Mouse (Mus musculus) heart, postnatal 10 days (tissue): ENCODE measurements at regions not wholly inside any gene's neighbourhood (a gene's known extent, or its start where the extent isn't known, plus 50 kb on each side); places are given as distances from the start of the nearest gene placed in this dataset.

Experiments
- DNase-seq, 2 experiments: peaks; one replicate each; pipeline ENCODE4 v3.0.0; 2021
- intact Hi-C: fragments of 180-260 bp; cut with DNase I; formaldehyde crosslinking; loops from one replicate; pipeline ENCODE4 v1.15.1; 2025

DNA sequence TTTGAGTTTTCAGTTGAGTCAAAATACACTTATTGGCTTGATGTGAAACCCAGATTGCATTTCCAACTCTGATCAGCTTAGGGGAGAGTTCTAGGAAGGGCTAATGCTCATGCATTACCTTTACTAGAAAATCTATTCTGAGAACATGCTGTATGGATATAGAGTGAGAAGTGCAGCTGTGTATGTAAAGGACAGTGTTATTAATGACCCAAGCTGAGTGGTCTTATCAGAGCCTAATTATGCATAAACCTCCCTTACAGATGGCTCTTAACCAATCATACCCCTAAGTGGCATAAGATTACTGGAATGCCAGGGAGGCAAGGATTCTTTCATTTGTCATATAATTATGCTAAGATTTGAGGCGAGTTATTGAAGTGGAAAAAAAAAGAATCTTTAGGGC is 210.6 kb upstream of the 2610001J05Rik start:
- no peak for DNase-seq
- intact Hi-C loops, result no loop called here

DNA sequence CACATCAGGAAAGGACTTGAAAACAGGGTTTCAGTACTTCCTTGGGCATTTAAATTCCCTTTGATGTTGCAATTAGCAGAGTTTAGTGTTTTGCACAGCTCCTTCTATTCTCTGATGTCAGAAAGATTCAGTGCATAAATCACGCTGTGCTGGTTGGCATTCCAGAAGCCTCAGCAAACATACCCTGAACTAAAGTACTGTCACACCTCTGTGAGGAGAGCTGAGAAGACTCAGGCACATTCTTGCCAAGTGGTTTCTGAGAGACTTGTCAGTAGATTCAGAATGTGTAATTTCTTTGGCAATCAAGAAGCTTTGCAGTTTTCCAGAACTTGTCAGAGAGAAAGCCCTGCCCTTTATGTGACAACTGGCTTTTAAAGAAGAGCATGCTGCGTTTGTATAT is 192.4 kb upstream of the 2610001J05Rik start:
- no peak for DNase-seq
- intact Hi-C loops, result no loop called here

DNA sequence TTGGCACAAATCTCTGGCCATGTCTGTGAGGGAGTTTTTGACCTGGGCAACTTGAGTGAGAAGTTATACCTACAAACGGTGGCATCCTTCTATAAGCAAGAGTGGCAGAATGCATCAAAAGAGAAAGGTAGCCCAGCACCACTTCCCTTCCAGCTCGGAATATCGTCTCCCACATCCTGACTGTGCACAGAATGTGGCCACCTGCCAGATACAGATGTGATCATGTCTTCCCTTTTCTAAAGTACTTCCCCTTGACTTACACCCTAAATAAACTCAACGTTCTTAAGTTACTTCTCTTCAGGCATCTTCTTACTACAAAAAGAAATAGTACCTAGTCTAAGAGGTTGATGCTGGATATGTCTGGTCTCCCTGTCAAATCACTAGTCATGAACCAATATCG is 175.2 kb upstream of the 2610001J05Rik start:
- DNase-seq, result no peak

DNA sequence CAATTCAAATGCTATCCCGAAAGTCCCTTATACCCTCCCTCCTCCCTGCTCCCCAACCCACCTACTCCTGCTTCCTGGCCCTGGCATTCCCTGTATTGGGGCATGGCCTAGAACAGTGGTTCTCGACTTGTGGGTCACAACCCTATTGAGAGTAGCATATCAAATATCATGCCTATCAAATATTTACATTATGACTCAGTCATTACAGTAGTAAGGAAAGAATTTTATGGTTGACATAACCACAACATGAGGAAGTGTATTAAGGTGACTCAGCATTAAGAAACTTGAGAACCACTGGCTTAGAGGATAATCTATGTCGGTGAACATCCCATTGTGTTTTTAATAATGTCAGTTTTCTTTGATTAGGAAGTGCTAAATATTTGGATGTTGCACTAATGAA is 173.3 kb upstream of the 2610001J05Rik start:
- no peak for DNase-seq
- intact Hi-C loops, result no loop called here

More for the DNA sequence above, 175.2 kb upstream of the 2610001J05Rik start:
- intact Hi-C loops, result no loop called here

DNA sequence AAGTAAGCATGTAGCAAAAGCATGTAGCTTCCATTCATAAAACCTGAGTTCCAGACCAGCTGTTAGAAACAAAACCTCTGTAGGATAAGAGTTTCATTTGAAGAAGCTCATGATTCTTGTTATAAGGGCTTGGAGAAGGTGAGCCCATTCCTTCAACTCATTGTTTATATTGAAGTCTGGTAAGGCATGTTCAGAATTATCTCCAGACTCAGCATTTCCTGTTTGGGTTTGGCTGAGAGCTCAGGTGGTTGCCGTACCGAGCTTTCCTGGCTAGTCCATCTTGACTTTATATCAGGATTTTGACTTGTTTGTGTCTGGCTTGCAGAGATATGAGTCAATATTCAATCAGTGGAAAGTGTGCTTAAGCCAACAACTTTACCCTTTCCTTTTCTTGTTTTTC is 154.6 kb upstream of the 2610001J05Rik start:
- no peak for DNase-seq

DNA sequence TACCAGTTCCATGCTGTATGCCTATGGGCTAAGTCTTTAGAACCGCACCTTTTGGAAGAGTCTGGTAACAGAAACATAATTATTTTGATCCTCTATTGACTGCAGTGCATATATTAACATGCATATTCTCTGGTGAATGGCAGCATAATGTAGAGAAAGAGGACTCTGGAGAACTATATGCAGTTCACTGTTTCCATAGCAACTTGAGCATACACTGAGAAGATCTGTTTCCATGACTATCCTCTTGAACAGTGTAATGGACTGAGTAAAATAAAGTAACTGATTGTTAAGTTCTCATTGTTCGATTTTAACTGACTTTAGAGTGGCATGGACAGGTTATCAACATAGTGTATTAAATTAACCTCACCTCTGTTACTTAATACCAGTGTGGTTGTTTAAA is 147.6 kb upstream of the 2610001J05Rik start:
- intact Hi-C loops, result no loop called here
- no peak for DNase-seq

More for the DNA sequence above, 154.6 kb upstream of the 2610001J05Rik start:
- intact Hi-C loops, result no loop called here

DNA sequence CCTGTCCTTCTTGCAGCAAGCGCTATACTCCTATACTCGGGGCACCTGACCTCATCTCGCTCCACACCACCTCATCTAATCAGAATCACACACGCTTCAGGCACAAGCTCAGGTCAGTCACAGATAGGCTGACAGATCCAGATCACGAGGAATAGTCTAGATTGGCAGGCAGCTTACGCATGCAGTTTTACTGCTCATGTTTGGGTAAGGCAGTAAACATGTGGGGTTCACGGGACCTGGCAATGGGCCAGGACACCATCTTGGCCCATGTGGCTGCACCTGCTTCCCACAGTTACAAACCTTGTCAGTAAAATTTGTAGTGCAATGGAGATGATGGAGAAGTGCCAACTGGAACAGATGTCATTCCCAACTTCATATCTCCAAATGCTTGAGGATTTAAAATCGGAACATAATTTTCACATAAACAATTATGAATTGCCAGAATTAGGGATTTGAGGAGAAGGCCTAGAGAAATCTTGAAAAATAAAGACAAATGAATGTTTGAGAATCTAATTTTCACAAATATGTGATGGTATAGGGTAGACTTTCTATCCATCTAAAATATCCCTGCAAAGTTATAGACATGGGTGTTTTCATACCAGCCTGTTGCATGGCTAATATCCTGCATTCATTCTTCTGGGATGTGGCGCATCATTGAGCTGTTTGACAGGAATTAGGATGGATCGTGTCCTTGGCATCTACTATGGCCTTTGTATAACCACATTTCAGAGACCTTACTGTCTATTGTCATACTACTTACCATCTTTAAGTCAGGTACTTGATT is 111.5 kb upstream of the 2610001J05Rik start:
- no peak for DNase-seq
- intact Hi-C loops, result no loop called here

DNA sequence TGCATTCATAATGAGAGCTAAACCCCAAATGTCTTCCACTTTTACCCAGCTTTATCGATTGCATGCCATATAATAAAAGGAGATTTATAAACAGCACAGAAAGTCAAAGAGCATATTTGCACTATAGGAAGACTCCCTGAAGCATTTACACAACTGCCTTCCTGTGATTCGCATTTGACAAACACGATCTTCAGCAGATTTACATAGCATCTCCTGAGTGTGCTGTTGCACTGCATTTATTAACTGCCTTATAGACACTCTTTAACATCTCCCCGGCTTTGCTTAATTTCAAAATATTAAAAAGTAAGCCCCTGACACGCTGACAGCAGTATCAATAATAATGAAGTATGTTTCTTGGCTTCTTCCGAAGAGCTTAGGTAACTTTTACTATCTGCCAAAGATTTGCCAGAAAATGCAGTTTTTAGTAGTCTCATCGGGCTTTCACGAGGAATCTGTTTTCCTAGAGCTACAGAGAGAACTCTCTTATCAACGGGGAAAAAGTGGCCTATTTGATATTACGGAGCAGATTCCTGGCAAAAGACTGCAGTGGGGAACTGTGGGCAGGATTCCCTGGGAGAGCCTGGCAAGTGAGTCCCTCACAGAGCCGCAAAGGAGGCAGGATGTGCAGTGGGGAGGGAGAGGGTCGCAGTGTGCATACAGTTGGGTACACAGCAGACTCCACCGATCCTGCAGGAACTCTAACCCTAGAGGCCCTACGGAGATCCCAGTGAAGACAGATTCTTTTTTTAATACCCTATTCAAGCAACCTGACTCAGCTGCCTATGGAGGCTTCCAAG is 103.6 kb upstream of the 2610001J05Rik start:
- no peak for DNase-seq
- intact Hi-C loops, result no loop called here

DNA sequence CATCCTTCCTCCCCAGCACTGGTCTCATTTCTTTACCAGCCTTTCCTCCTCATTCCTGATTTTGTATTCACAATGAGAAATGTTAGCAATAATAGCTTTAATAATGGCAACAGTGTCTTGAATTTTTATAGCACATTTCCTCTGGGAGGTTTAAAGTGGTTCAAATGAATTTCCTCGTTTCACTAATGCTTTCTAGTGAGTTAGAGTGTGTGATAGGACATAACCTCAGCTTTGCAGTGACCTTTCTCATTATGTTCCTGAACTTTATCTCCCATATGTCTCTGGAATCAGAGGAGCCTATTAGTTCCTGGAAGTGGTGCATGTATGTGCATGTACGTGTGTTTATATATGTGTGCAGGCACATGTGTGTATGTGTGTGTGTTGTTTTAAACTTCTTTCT is 93.2 kb upstream of the 2610001J05Rik start:
- intact Hi-C loops, result no loop called here
- DNase-seq, result no peak

DNA sequence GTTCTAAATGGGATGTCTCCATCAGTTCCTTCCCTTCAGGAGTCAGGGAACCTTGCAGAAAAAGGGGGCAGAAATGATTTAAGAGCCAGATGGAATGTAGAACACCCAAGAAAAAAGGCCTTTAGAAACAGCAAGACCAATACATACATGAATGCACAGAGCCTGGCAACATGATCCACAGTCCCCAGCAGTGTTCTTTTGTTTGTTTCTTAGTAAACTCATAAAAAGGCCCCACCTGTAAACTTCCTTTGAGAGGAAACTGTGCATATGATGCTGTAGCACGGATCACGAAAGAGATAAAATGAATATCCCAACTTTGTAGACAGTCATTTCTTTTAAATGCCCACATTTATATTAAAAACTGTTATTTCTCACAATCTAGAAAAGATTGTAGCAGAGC is 92.7 kb upstream of the 2610001J05Rik start:
- no peak for DNase-seq
- intact Hi-C loops, result no loop called here

DNA sequence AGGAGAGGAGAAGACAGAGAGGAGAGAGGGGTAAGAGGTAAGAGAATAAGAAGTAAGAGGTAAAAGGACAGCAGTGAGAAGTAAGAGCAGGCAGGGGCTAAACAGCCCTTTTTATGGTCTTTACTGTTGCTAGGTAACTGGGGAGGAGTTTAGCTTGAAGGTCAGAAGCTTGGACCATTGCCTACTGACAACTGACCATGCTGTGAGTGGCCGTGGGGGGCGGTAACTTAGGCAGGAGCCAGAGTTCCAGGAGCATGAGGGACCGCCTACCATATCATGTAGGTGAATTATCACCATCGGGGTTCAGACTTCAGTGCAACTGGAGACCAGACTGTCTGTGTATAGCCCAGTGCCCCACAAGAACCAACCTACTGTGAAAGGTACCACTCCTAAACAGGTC is 78.3 kb upstream of the 2610001J05Rik start:
- DNase-seq, result no peak
- intact Hi-C loops, result no loop called here

DNA sequence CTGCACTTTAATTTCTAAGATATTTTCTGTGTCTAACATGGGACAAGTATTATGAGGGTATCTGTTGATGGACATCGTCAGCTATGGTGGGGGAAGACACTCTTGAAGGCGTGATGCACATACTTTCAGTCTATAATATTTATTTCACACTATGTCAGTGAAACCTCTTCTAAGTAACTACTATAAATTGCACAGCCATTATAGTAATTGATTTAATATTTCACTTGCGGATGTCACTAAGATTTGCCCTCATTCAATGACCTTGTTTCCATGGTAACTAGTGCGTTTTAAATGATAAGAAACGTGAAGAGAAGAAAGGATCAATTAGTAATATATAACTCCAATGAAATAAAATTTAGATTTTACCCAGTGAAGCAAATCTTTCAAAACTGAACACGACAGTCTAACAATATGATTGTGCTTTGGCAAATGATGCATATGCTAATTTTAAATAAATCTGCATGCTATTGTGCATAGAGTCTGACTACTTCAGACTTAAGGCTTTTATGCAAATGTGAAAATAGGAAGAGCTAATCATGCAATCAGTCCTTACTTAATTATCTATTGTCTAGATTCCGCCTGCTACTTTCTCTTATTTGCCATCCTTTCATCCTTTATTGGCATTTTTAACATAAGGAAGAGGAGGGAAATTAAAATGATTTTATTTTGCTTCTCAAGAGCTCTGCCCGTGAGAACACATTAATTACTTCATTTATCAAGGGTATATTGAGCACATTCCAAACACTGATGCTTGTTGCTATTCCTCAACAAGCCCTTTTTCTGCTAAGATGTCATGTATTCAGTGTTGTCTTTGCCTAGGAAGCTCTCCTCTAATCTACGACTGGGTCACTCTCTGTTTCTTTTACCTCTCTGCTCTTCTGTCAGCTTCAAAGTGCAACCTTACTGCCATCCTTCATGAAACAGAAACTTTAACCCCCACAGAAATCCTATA is 49.8 kb upstream of the 2610001J05Rik start:
- intact Hi-C loops, result no loop called here
- DNase-seq, result no peak
